Mouse (Mus musculus) hindbrain, embryonic 14.5 days (tissue): ENCODE measurements at regions not wholly inside any gene's neighbourhood (a gene's known extent, or its start where the extent isn't known, plus 50 kb on each side); places are given as distances from the start of the nearest gene placed in this dataset.

ENCODE experiments used
- ATAC-seq: fragments of 200-750 bp; cut with Nextera tagmentation; 2 replicates; pipeline ENCODE4 v1.8.0; 2017; ENCODE audit warnings: moderate number of reproducible peaks, mild to moderate bottlenecking, moderate TSS enrichment, moderate library complexity; ENCODE audit not compliant: low FRiP score
- DNase-seq: peaks from one replicate; pipeline ENCODE4 v3.0.0-alpha.2; 2015; ENCODE audit warnings: low spot score
- H3K27ac ChIP-seq: fragments of 300-500 bp; sonication (generic); 2 replicates; pipeline ENCODE4 v1.5.1; 2014; ENCODE audit warnings: mild to moderate bottlenecking, moderate library complexity
- H3K27me3 ChIP-seq: fragments of 300-500 bp; sonication (generic); 2 replicates; pipeline ENCODE4 v1.6.1; 2014; ENCODE audit warnings: mild to moderate bottlenecking, low read length, mixed read lengths; ENCODE audit not compliant: control insufficient read depth, insufficient read depth
- H3K36me3 ChIP-seq: fragments of 300-500 bp; sonication (generic); replicated peaks from 2 replicates; pipeline ENCODE4 v1.6.1; 2014; ENCODE audit not compliant: control insufficient read depth, insufficient read depth
- H3K4me1 ChIP-seq: fragments of 300-500 bp; sonication (generic); replicated peaks from 2 replicates; pipeline ENCODE4 v1.6.1; 2014; ENCODE audit warnings: antibody characterized with exemption, low read length, mixed read lengths; ENCODE audit not compliant: control insufficient read depth, insufficient read depth
- H3K4me2 ChIP-seq: fragments of 300-500 bp; sonication (generic); replicated peaks from 2 replicates; pipeline ENCODE4 v1.6.1; 2014; ENCODE audit warnings: mild to moderate bottlenecking, moderate library complexity
- H3K4me3 ChIP-seq: fragments of 300-500 bp; sonication (generic); replicated peaks from 2 replicates; pipeline ENCODE4 v1.5.1; 2014; ENCODE audit warnings: mild to moderate bottlenecking, low read length
- H3K9ac ChIP-seq: fragments of 300-500 bp; sonication (generic); 2 replicates; pipeline ENCODE4 v1.6.1; 2014
- H3K9me3 ChIP-seq: fragments of 300-500 bp; sonication (generic); 2 replicates; pipeline ENCODE4 v1.6.1; 2016; ENCODE audit warnings: low read length; ENCODE audit not compliant: control insufficient read depth
- WGBS: fragments of 180-500 bp; shearing (Covaris S2); extraction: QIAGEN DNeasy Blood & Tissue Kit; methylation state at CpG from one replicate; pipeline ENCODE4 v1.1.7; 2014; 5-methylcytosine and 5-hydroxymethylcytosine counted together

GRCm38 (mm10) chr10:37348416-37348815, 209.7 kb upstream of the Marcks start:
- DNase-seq = no peak
- Histone ChIP-seq H3K4me1 (no peaks in the 10 kb centered on the region), H3K27ac (no peak overlapping the region), H3K27me3 (no peaks in the 10 kb centered on the region), H3K9me3 (no peaks in the 10 kb centered on the region), H3K4me2 (no peak overlapping the region), H3K4me3 (no peak overlapping the region), H3K9ac (no peak overlapping the region), H3K36me3 (no peaks in the 10 kb centered on the region)
- WGBS = 51% methylated on average over 3 of the region's 3 CpGs
- no peak for ATAC-seq

GRCm38 (mm10) chr10:37347661-37348060, 208.9 kb upstream of the Marcks start:
- Histone ChIP-seq H3K27ac (no peak overlapping the region), H3K9ac (no peak overlapping the region), H3K4me2 (no peak overlapping the region), H3K27me3 (no peaks in the 10 kb centered on the region), H3K9me3 (no peaks in the 10 kb centered on the region), H3K4me3 (no peak overlapping the region), H3K36me3 (no peaks in the 10 kb centered on the region), H3K4me1 (no peaks in the 10 kb centered on the region)
- WGBS = 87% methylated on average over 3 of the region's 3 CpGs
- ATAC-seq (no peak), DNase-seq (no peak)

GRCm38 (mm10) chr10:37342675-37343074, 204.0 kb upstream of the Marcks start:
- no peak overlapping the region for H3K27ac ChIP-seq
- H3K9ac ChIP-seq = no peak overlapping the region
- no peak overlapping the region for H3K4me3 ChIP-seq
- no peak for DNase-seq
- no peak overlapping the region for H3K4me2 ChIP-seq
- H3K36me3 ChIP-seq = no peaks in the 10 kb centered on the region
- no peaks in the 10 kb centered on the region for H3K4me1 ChIP-seq
- ATAC-seq = no peak
- no peaks in the 10 kb centered on the region for H3K9me3 ChIP-seq
- no peaks in the 10 kb centered on the region for H3K27me3 ChIP-seq

- Histone ChIP-seq H3K9me3 (no peaks in the 10 kb centered on the region), H3K4me1 (no peaks in the 10 kb centered on the region), H3K4me3 (no peak overlapping the region), H3K9ac (no peak overlapping the region), H3K27me3 (no peaks in the 10 kb centered on the region), H3K36me3 (no peaks in the 10 kb centered on the region), H3K27ac (no peak overlapping the region), H3K4me2 (no peak overlapping the region)
- ATAC-seq (no peak), DNase-seq (no peak)
- WGBS = 93% methylated on average over 3 of the region's 3 CpGs
Measured at GRCm38 (mm10) chr10:37339658-37340057, 200.9 kb upstream of the Marcks start.

GRCm38 (mm10) chr10:37338073-37338912, 199.6 kb upstream of the Marcks start:
- no peak overlapping the region for H3K27ac ChIP-seq

GRCm38 (mm10) chr10:37337172-37337620, 198.5 kb upstream of the Marcks start:
- H3K9me3 ChIP-seq = no peaks in the 10 kb centered on the region
- no peaks in the 10 kb centered on the region for H3K4me1 ChIP-seq
- H3K27ac ChIP-seq = no peak overlapping the region
- H3K27me3 ChIP-seq = no peaks in the 10 kb centered on the region
- no peaks in the 10 kb centered on the region for H3K36me3 ChIP-seq
- no peak overlapping the region for H3K4me3 ChIP-seq
- ATAC-seq = no peak
- no peak overlapping the region for H3K4me2 ChIP-seq
- WGBS = 73% methylated on average over 3 of the region's 3 CpGs
- DNase-seq = no peak
- no peak overlapping the region for H3K9ac ChIP-seq

More at GRCm38 (mm10) chr10:37338073-37338912, 199.6 kb upstream of the Marcks start:
- DNase-seq (no peak), ATAC-seq (no peak)
- H3K4me3 ChIP-seq = no peak overlapping the region
- H3K9ac ChIP-seq = no peak overlapping the region
- H3K9me3 ChIP-seq = no peaks in the 10 kb centered on the region
- WGBS = 78% methylated on average over 4 of the region's 4 CpGs
- H3K36me3 ChIP-seq = no peaks in the 10 kb centered on the region
- no peaks in the 10 kb centered on the region for H3K4me1 ChIP-seq
- no peaks in the 10 kb centered on the region for H3K27me3 ChIP-seq
- no peak overlapping the region for H3K4me2 ChIP-seq

GRCm38 (mm10) chr10:37335148-37335547, 196.4 kb upstream of the Marcks start:
- Histone ChIP-seq H3K4me1 (no peaks in the 10 kb centered on the region), H3K9me3 (no peaks in the 10 kb centered on the region), H3K4me2 (no peak overlapping the region), H3K27ac (no peak overlapping the region), H3K36me3 (no peaks in the 10 kb centered on the region), H3K9ac (no peak overlapping the region), H3K27me3 (no peaks in the 10 kb centered on the region), H3K4me3 (no peak overlapping the region)
- no peak for DNase-seq
- 0 out of 2 replicates have a peak, but pooled peaks have one; percentile 6 for ATAC-seq
- WGBS = 91% methylated on average over 3 of the region's 3 CpGs

GRCm38 (mm10) chr10:37326168-37326534, 187.4 kb upstream of the Marcks start:
- DNase-seq = no peak
- no peaks in the 10 kb centered on the region for H3K27me3 ChIP-seq
- 77% methylated on average over 3 of the region's 3 CpGs for WGBS
- H3K4me1 ChIP-seq = no peaks in the 10 kb centered on the region
- H3K4me2 ChIP-seq = no peak overlapping the region
- no peak overlapping the region for H3K27ac ChIP-seq
- ATAC-seq = no peak
- no peaks in the 10 kb centered on the region for H3K9me3 ChIP-seq
- H3K9ac ChIP-seq = no peak overlapping the region
- no peaks in the 10 kb centered on the region for H3K36me3 ChIP-seq
- H3K4me3 ChIP-seq = no peak overlapping the region

- H3K36me3 ChIP-seq = no peaks in the 10 kb centered on the region
- no peak for DNase-seq
- no peak overlapping the region for H3K9ac ChIP-seq
- H3K4me1 ChIP-seq = no peaks in the 10 kb centered on the region
- no peaks in the 10 kb centered on the region for H3K9me3 ChIP-seq
- no peaks in the 10 kb centered on the region for H3K27me3 ChIP-seq
- H3K27ac ChIP-seq = no peak overlapping the region
- ATAC-seq = no peak
- H3K4me2 ChIP-seq = no peak overlapping the region
- no peak overlapping the region for H3K4me3 ChIP-seq
- WGBS = 78% methylated on average over 6 of the region's 6 CpGs
Measured at GRCm38 (mm10) chr10:37325514-37326167, 186.9 kb upstream of the Marcks start.
